Mouse (Mus musculus): ENCODE data around the gene Pkd1.

DNA sequence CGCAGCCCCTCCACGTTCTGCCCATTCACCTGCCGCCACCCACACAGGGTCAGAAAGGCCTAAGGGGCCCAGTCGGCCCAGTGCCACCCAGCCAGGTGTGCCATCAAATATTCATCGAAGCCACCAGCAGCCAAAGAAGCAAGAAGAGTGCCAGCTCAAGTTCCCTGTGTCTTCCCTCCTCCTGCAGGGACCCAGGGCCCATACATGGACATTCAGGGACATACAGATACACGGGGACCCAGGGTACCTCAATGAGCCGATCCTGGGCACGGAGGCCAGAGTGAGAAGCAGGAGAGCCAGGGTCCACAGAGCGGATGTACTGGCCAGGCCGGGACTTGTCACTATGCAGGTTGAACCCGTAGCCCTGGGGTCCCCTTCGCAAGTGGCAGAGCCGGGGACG is 92.3 kb downstream of the Pkd1 start:
- TF ChIP-seq POLR2A (IDR thresholded peaks at IDR 0.05; ENCODE audit: low read depth, low read length) = no peak
- no peak for TF ChIP-seq CTCF (IDR thresholded peaks at IDR 0.05; ENCODE audit: borderline replicate concordance, insufficient read depth, low read length)
